Mouse (Mus musculus) kidney, adult 18-20 months (tissue): ENCODE data around the gene Rrp36.

Source experiments
- DNase-seq: peaks from one replicate; pipeline ENCODE4 v3.0.0; 2021

Gene Rrp36

GRCm38 (mm10) chr17:46673850-46674529 is at the start of gene Rrp36:
Gene Rrp36 (minus strand): TSS chr17:46674352.
- peak; percentile 90 for DNase-seq

DNA sequence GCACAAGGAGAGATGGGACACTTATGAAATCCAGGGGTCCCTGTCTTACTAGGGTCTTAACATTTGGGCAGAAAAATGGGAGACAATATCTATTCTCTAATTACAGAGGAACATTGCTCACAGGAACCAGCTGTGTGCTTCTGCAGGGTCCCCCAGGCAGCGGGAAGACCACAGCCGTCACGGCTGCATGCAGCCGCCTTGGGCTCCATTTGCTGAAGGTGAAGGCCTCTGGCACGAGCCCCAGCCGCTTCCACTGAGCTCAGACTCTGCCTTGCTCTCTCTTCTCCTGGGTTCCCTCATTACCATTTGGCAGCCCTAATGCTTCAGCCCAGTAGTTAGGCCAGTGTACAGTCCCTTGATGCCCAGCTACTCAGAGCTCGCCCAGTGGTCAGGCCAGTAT is 46.9 kb upstream of the Rrp36 start:
- DNase-seq, result no peak

- no peak for DNase-seq
These were observed 40.8 kb upstream of the Rrp36 start for GRCm38 (mm10) chr17:46714756-46715481.

- no peak for DNase-seq
These were observed 39.7 kb upstream of the Rrp36 start for GRCm38 (mm10) chr17:46713849-46714248.

GRCm38 (mm10) chr17:46712442-46712841 is 38.3 kb upstream of the Rrp36 start:
- no peak for DNase-seq

DNA sequence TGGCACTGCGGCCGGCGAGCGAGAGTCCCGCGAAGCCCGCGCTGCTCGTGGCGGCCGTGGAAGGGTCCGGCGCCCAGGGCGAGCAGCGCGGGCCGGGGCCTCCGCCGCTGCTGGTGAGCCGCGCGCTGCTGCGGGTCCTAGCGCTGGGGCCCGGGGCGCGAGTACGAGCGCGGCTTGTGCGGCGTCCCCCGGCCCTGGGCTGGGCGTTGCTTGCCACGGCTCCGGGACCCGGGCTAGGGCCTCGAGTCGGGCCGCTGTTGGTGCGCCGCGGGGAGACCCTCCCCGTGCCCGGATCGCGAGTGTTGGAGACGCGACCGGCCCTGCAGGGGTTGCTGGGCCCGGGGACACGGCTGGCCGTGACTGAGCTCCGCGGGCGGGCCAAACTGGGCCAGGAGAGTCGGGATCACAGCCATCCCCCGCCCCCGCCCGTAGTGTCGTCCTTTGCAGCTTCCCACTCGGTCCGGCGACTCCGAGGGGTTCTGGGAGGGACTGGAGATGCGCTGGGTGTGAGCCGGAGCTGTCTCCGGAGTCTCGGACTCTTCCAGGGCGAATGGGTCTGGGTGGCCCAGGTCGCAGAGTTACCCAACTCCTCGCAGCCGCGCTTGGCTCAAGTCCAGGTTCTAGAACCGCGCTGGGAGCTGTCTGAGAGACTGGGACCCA is 37.6 kb upstream of the Rrp36 start:
- peak; percentile 61 for DNase-seq

GRCm38 (mm10) chr17:46710959-46711597 is 36.9 kb upstream of the Rrp36 start, which contains the start of gene Pex6:
Gene Pex6 (plus strand): TSS chr17:46711463.
- DNase-seq, result peak; percentile 93

- no peak for DNase-seq
These were observed 32.4 kb upstream of the Rrp36 start for GRCm38 (mm10) chr17:46706375-46707089.

DNA sequence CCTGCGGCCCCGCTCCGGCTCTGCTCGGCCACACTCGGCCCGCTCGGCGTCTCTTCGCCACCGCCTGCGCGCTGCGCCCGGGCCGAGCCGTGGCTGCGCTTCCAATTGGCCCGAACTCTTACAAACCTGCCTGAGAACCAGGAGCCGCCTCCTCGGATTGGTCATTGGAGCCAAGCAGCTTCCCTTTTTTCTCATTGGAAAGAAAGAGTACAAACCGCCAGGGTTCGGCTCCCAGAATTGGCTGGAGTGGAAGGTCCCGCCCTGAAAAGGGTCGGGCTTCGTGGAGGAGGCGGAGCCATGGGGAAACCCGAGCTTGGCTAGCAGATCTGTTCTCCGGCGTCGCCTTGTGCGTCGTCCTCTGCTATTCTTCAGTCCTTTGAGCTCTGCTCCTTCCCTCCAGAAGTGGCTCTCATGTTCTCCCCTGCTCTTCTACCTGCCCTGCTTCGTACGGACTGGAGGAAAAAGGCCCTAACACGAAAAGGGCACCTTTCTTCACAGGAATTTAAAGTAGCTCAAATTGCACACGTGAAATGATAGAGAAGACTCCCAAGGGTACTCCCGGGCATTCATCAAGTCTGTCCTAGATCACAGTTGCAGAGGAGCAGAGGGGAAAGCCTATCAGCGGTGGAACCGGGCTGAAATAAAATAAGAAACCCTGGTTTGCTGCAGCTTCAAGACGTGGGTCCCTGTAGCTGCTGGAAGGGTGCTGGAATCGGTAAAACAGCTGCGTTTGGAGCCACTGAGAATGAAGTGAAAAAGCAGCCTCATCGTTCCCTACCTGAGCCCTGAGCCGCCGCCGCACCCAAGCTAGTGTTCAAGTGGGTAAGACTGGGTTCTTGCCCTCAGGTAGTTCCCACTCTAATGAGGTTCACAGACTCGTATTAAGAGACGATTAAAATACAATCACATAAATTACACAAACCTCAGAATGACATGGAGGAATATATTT is 31.0 kb upstream of the Rrp36 start, which contains the start of gene Ppp2r5d:
Ppp2r5d (minus strand) TSS at position 225 of the 949 bp plus-strand sequence.
- DNase-seq, result peak; percentile 97

GRCm38 (mm10) chr17:46703971-46704886 is 30.1 kb upstream of the Rrp36 start:
- no peak for DNase-seq

DNA sequence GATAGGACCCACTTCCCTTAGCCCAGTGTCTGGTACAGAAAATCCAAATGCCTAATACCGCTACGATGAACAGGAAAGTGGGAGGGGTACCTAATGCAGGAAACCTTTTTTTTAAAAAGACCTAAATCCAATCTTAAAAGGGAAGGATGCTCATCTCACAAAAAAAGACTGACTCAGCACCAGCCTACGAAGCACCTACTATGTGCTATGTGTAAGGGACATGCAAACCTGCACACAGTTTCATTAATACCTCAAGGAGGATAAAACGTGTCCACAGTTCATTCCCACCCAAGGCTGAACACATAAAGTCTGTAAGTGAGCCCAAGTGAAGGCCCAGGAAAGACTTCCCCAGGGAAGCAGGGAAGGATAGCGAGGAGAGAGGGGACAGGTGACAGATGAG is 28.4 kb upstream of the Rrp36 start:
- DNase-seq, result no peak

- no peak for DNase-seq
These were observed 27.9 kb upstream of the Rrp36 start for GRCm38 (mm10) chr17:46702100-46702499.

- no peak for DNase-seq
These were observed 27.3 kb upstream of the Rrp36 start for GRCm38 (mm10) chr17:46701489-46701888.

- DNase-seq, result no peak
These were observed 25.8 kb upstream of the Rrp36 start for GRCm38 (mm10) chr17:46699912-46700311.

DNA sequence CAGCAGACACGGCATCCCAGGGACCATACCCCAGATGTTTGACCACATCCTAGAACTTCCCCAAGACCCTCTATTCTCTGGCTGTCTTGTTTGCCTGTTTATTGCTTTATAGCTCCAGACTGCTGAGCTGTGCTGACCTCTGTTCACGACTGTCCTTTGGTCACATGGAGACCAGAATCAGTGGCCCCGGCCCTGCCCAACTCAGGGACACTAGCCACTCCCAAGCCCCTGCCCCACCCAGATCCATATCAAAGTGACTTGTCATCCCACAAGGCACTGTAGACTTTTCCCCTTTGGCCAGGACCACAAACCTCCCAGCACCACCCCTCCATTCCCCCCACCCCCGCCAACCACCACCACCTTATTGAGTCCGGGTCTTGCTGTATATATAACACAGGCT is 25.1 kb upstream of the Rrp36 start:
- no peak for DNase-seq

DNA sequence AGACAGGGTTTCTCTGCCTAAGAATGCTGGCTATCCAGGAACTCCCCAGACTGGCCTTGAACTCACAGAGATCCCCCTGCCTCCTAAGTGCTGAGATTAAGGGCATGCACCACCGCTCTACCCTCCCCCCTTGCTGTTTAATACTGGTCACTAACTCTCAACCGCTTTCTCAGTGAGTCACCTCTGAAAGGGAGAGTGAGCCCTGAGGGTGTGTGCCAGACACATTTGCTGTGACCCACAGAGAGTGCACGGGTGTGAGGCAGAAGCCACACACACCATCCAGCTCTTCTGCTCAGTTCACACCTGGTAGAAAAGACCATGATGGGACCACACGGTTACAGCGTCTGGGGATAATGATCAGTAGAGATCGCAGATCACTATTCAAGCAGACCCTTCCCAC is 24.4 kb upstream of the Rrp36 start:
- DNase-seq, result no peak

DNA sequence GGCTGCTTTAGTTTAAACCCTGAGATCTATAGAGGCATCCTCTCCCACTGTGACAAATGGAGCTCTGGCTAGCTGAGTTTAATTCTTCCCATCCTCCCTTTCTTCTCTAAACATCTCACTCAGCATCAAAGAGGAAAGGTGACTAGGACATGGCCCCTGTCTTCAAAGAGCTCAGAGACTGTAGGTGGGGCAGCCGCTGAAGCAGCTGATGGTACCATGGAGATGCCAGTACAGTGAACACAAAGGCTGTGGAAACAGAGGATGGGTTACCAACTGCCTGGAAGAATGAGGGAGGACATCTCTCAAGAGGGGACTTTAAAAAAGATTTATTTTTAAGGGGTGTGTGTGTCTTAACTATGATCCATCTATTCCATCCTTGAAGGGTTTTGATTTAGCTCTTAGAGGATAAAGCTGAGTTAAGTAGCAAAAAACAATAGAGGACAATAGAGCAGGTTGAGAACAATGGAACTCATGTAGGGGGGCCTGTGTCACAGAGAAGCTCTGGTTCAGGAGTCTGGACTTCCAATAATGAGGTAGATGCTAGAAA is 20.4 kb upstream of the Rrp36 start:
- no peak for DNase-seq

- no peak for DNase-seq
These were observed 17.2 kb upstream of the Rrp36 start for GRCm38 (mm10) chr17:46691390-46691789.

DNA sequence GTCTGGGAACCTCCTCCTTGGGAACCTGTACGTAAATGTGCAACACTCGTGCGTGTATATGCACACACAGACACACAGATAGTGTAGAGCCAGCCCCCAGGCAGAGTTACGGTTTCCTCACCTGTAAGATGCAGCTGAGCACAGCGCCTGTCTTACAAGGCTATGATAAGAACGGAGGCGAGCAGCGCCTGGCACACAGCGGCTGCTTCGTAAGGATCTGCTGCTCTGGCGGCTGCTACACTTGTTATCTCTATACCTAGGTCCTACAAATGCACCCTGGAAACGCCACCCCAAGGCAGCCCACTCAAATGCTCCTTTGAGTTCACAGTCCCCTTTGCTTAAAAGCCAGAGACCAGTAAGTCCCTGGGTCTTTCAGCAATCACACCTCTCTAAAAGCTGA is 16.5 kb upstream of the Rrp36 start:
- DNase-seq, result no peak

GRCm38 (mm10) chr17:46685913-46686312 is 11.8 kb upstream of the Rrp36 start:
- no peak for DNase-seq
